Mouse (Mus musculus): ENCODE data around the gene Lars2.

DNA sequence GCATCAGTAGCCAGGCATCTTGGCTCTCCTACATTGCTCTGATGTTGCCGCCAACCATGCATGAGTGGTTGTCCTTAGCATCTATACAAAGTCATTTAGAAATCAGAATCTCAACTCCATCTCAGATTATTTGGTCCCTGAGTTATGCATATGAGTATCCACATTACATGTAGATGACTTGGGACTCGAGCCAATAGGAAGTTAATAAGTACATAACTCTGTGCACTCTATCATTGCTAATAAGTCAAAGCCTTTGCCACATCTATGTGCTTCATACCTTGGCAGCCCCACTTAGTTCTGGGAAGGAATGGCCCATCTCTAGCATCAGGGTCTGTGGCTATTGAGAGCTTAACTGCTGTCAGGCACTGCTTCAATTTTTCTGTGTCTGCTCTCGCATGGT is 23.7 kb upstream of the Lars2 start:
- TF ChIP-seq CTCF (IDR thresholded peaks at IDR 0.05; ENCODE audit: low read depth, low read length) (no peak), POLR2A (IDR thresholded peaks at IDR 0.05; ENCODE audit: borderline replicate concordance, low read depth, low read length) (no peak)
